Mouse (Mus musculus): ENCODE data around the gene Pde4d. TPM values are rescaled to one million over a fixed set of nuclear protein-coding genes. Genes with fewer than 3 reads are reported as not detected.

Gene Pde4d
- polyA plus RNA-seq, 1 experiment from 2014 or later: 29.2 TPM

GRCm38 (mm10) chr13:109312542-109312941 is 862.8 kb downstream of the Pde4d start:
- Histone ChIP-seq H3K27me3 (ENCODE audit: control insufficient read depth, insufficient read depth, low read length) (no peaks in the 10 kb centered on the region), H3K27ac (replicated peaks in 1 of 2; ENCODE audit: control insufficient read depth in 1 of 2, insufficient read depth in 1 of 2, low read depth in 2 of 2, low read length in 2 of 2) (no peak overlapping the region), H3K9ac (ENCODE audit: low read length) (no peak overlapping the region), H3K4me2 (ENCODE audit: low read length) (no peak overlapping the region), H3K9me3 (ENCODE audit: control insufficient read depth, low read length) (no peaks in the 10 kb centered on the region), H3K36me3 (ENCODE audit: control insufficient read depth, insufficient read depth, low read length) (no peaks in the 10 kb centered on the region), H3K4me3 (ENCODE audit: control insufficient read depth in 1 of 2, insufficient read depth in 1 of 2, low read depth in 1 of 2, low read length in 2 of 2) (no peak overlapping the region), H3K4me1 (ENCODE audit: control insufficient read depth in 2 of 2, insufficient read depth in 2 of 2, low read length in 2 of 2) (no peaks in the 10 kb centered on the region)
- WGBS: 76% methylated on average over 7 of the region's 7 CpGs
- no peak for ATAC-seq (ENCODE audit: insufficient number of reproducible peaks, insufficient read depth, low FRiP score, low read depth)

- Histone ChIP-seq H3K36me3 (ENCODE audit: control insufficient read depth, insufficient read depth, low read length) (no peaks in the 10 kb centered on the region), H3K9me3 (ENCODE audit: control insufficient read depth, low read length) (no peaks in the 10 kb centered on the region), H3K4me2 (ENCODE audit: low read length) (no peak overlapping the region), H3K27ac (replicated peaks in 1 of 2; ENCODE audit: control insufficient read depth in 1 of 2, insufficient read depth in 1 of 2, low read depth in 2 of 2, low read length in 2 of 2) (no peak overlapping the region), H3K9ac (ENCODE audit: low read length) (no peak overlapping the region), H3K4me3 (ENCODE audit: control insufficient read depth in 1 of 2, insufficient read depth in 1 of 2, low read depth in 1 of 2, low read length in 2 of 2) (no peak overlapping the region), H3K27me3 (ENCODE audit: control insufficient read depth, insufficient read depth, low read length) (no peaks in the 10 kb centered on the region), H3K4me1 (ENCODE audit: control insufficient read depth in 2 of 2, insufficient read depth in 2 of 2, low read length in 2 of 2) (no peaks in the 10 kb centered on the region)
- WGBS: 62% methylated on average over 9 of the region's 9 CpGs
- no peak for ATAC-seq (ENCODE audit: insufficient number of reproducible peaks, insufficient read depth, low FRiP score, low read depth)
Measured at GRCm38 (mm10) chr13:109315608-109316007, 865.9 kb downstream of the Pde4d start.

- H3K9ac ChIP-seq (ENCODE audit: low read length): no peak overlapping the region
- H3K27me3 ChIP-seq (ENCODE audit: control insufficient read depth, insufficient read depth, low read length): no peaks in the 10 kb centered on the region
- no peak overlapping the region for H3K4me2 ChIP-seq (ENCODE audit: low read length)
- no peak overlapping the region for H3K4me3 ChIP-seq (ENCODE audit: control insufficient read depth in 1 of 2, insufficient read depth in 1 of 2, low read depth in 1 of 2, low read length in 2 of 2)
- no peak for ATAC-seq (ENCODE audit: insufficient number of reproducible peaks, insufficient read depth, low FRiP score, low read depth)
- H3K9me3 ChIP-seq (ENCODE audit: control insufficient read depth, low read length): no peaks in the 10 kb centered on the region
- no peak overlapping the region for H3K27ac ChIP-seq (replicated peaks in 1 of 2; ENCODE audit: control insufficient read depth in 1 of 2, insufficient read depth in 1 of 2, low read depth in 2 of 2, low read length in 2 of 2)
- H3K4me1 ChIP-seq (ENCODE audit: control insufficient read depth in 2 of 2, insufficient read depth in 2 of 2, low read length in 2 of 2): no peaks in the 10 kb centered on the region
- 88% methylated on average over 2 of the region's 2 CpGs for WGBS
- no peaks in the 10 kb centered on the region for H3K36me3 ChIP-seq (ENCODE audit: control insufficient read depth, insufficient read depth, low read length)
Measured at GRCm38 (mm10) chr13:109317644-109318043, 867.9 kb downstream of the Pde4d start.

- no peak overlapping the region for H3K4me2 ChIP-seq (ENCODE audit: low read length)
- no peaks in the 10 kb centered on the region for H3K36me3 ChIP-seq (ENCODE audit: control insufficient read depth, insufficient read depth, low read length)
- H3K9ac ChIP-seq (ENCODE audit: low read length): no peak overlapping the region
- 61% methylated on average over 3 of the region's 3 CpGs for WGBS
- ATAC-seq (ENCODE audit: insufficient number of reproducible peaks, insufficient read depth, low FRiP score, low read depth): no peak
- H3K9me3 ChIP-seq (ENCODE audit: control insufficient read depth, low read length): no peaks in the 10 kb centered on the region
- H3K27me3 ChIP-seq (ENCODE audit: control insufficient read depth, insufficient read depth, low read length): no peaks in the 10 kb centered on the region
- no peak overlapping the region for H3K4me3 ChIP-seq (ENCODE audit: control insufficient read depth in 1 of 2, insufficient read depth in 1 of 2, low read depth in 1 of 2, low read length in 2 of 2)
- no peak overlapping the region for H3K27ac ChIP-seq (replicated peaks in 1 of 2; ENCODE audit: control insufficient read depth in 1 of 2, insufficient read depth in 1 of 2, low read depth in 2 of 2, low read length in 2 of 2)
- no peaks in the 10 kb centered on the region for H3K4me1 ChIP-seq (ENCODE audit: control insufficient read depth in 2 of 2, insufficient read depth in 2 of 2, low read length in 2 of 2)
Measured at GRCm38 (mm10) chr13:109318434-109318998, 868.8 kb downstream of the Pde4d start.

GRCm38 (mm10) chr13:109326061-109326460 is 876.3 kb downstream of the Pde4d start:
- Histone ChIP-seq H3K9ac (ENCODE audit: low read length) (no peak overlapping the region), H3K4me2 (ENCODE audit: low read length) (no peak overlapping the region), H3K27me3 (ENCODE audit: control insufficient read depth, insufficient read depth, low read length) (no peaks in the 10 kb centered on the region), H3K27ac (replicated peaks in 1 of 2; ENCODE audit: control insufficient read depth in 1 of 2, insufficient read depth in 1 of 2, low read depth in 2 of 2, low read length in 2 of 2) (no peak overlapping the region), H3K36me3 (ENCODE audit: control insufficient read depth, insufficient read depth, low read length) (no peaks in the 10 kb centered on the region), H3K4me1 (ENCODE audit: control insufficient read depth in 2 of 2, insufficient read depth in 2 of 2, low read length in 2 of 2) (no peaks in the 10 kb centered on the region), H3K9me3 (ENCODE audit: control insufficient read depth, low read length) (no peaks in the 10 kb centered on the region), H3K4me3 (ENCODE audit: control insufficient read depth in 1 of 2, insufficient read depth in 1 of 2, low read depth in 1 of 2, low read length in 2 of 2) (no peak overlapping the region)
- 76% methylated on average over 5 of the region's 5 CpGs for WGBS
- ATAC-seq (ENCODE audit: insufficient number of reproducible peaks, insufficient read depth, low FRiP score, low read depth): no peak

- no peak for ATAC-seq (ENCODE audit: insufficient number of reproducible peaks, insufficient read depth, low FRiP score, low read depth)
- no peaks in the 10 kb centered on the region for H3K27me3 ChIP-seq (ENCODE audit: control insufficient read depth, insufficient read depth, low read length)
- H3K9ac ChIP-seq (ENCODE audit: low read length): no peak overlapping the region
- no peaks in the 10 kb centered on the region for H3K4me1 ChIP-seq (ENCODE audit: control insufficient read depth in 2 of 2, insufficient read depth in 2 of 2, low read length in 2 of 2)
- H3K9me3 ChIP-seq (ENCODE audit: control insufficient read depth, low read length): no peaks in the 10 kb centered on the region
- no peak overlapping the region for H3K4me2 ChIP-seq (ENCODE audit: low read length)
- H3K36me3 ChIP-seq (ENCODE audit: control insufficient read depth, insufficient read depth, low read length): no peaks in the 10 kb centered on the region
- H3K4me3 ChIP-seq (ENCODE audit: control insufficient read depth in 1 of 2, insufficient read depth in 1 of 2, low read depth in 1 of 2, low read length in 2 of 2): no peak overlapping the region
- 52% methylated on average over 1 of the region's 1 CpGs for WGBS
- no peak overlapping the region for H3K27ac ChIP-seq (replicated peaks in 1 of 2; ENCODE audit: control insufficient read depth in 1 of 2, insufficient read depth in 1 of 2, low read depth in 2 of 2, low read length in 2 of 2)
Measured at GRCm38 (mm10) chr13:109331563-109331962, 881.8 kb downstream of the Pde4d start.

- 42% methylated on average over 3 of the region's 3 CpGs for WGBS
- Histone ChIP-seq H3K27me3 (ENCODE audit: control insufficient read depth, insufficient read depth, low read length) (no peaks in the 10 kb centered on the region), H3K4me1 (ENCODE audit: control insufficient read depth in 2 of 2, insufficient read depth in 2 of 2, low read length in 2 of 2) (no peaks in the 10 kb centered on the region), H3K4me2 (ENCODE audit: low read length) (no peak overlapping the region), H3K4me3 (ENCODE audit: control insufficient read depth in 1 of 2, insufficient read depth in 1 of 2, low read depth in 1 of 2, low read length in 2 of 2) (no peak overlapping the region), H3K9me3 (ENCODE audit: control insufficient read depth, low read length) (no peaks in the 10 kb centered on the region), H3K27ac (replicated peaks in 1 of 2; ENCODE audit: control insufficient read depth in 1 of 2, insufficient read depth in 1 of 2, low read depth in 2 of 2, low read length in 2 of 2) (no peak overlapping the region), H3K36me3 (ENCODE audit: control insufficient read depth, insufficient read depth, low read length) (no peaks in the 10 kb centered on the region), H3K9ac (ENCODE audit: low read length) (no peak overlapping the region)
- no peak for ATAC-seq (ENCODE audit: insufficient number of reproducible peaks, insufficient read depth, low FRiP score, low read depth)
Measured at GRCm38 (mm10) chr13:109341902-109342301, 892.2 kb downstream of the Pde4d start.

GRCm38 (mm10) chr13:109342469-109342868 is 892.7 kb downstream of the Pde4d start:
- Histone ChIP-seq H3K4me3 (ENCODE audit: control insufficient read depth in 1 of 2, insufficient read depth in 1 of 2, low read depth in 1 of 2, low read length in 2 of 2) (no peak overlapping the region), H3K4me2 (ENCODE audit: low read length) (no peak overlapping the region), H3K9ac (ENCODE audit: low read length) (no peak overlapping the region), H3K27ac (replicated peaks in 1 of 2; ENCODE audit: control insufficient read depth in 1 of 2, insufficient read depth in 1 of 2, low read depth in 2 of 2, low read length in 2 of 2) (no peak overlapping the region), H3K4me1 (ENCODE audit: control insufficient read depth in 2 of 2, insufficient read depth in 2 of 2, low read length in 2 of 2) (no peaks in the 10 kb centered on the region), H3K27me3 (ENCODE audit: control insufficient read depth, insufficient read depth, low read length) (no peaks in the 10 kb centered on the region), H3K9me3 (ENCODE audit: control insufficient read depth, low read length) (no peaks in the 10 kb centered on the region), H3K36me3 (ENCODE audit: control insufficient read depth, insufficient read depth, low read length) (no peaks in the 10 kb centered on the region)
- no peak for ATAC-seq (ENCODE audit: insufficient number of reproducible peaks, insufficient read depth, low FRiP score, low read depth)
- WGBS: 30% methylated on average over 6 of the region's 6 CpGs
